Mouse (Mus musculus) liver, embryonic 16.5 days (tissue): ENCODE measurements around the gene Ufd1. TPM values are rescaled to one million over a fixed set of nuclear protein-coding genes. Genes with fewer than 3 reads are reported as not detected.

Experiments used
- ATAC-seq: fragments of 200-750 bp; cut with Nextera tagmentation; 2 replicates; pipeline ENCODE4 v1.8.0; 2017; ENCODE audit warnings: low read depth, mild to moderate bottlenecking, moderate number of reproducible peaks, moderate library complexity
- H3K27ac ChIP-seq: fragments of 300-500 bp; sonication (generic); 2 replicates; pipeline ENCODE4 v1.5.1; 2014; ENCODE audit warnings: mild to moderate bottlenecking, low read length
- H3K27me3 ChIP-seq: fragments of 300-500 bp; sonication (generic); 2 replicates; pipeline ENCODE4 v1.6.1; 2014; ENCODE audit warnings: low read depth, low read length, mixed read lengths; ENCODE audit not compliant: control insufficient read depth, insufficient read depth
- H3K36me3 ChIP-seq: fragments of 300-500 bp; sonication (generic); 2 replicates; pipeline ENCODE4 v1.6.1; 2014; ENCODE audit warnings: mild to moderate bottlenecking; ENCODE audit not compliant: control insufficient read depth, insufficient read depth
- H3K4me1 ChIP-seq: fragments of 300-500 bp; sonication (generic); 2 replicates; pipeline ENCODE4 v1.6.1; 2014; ENCODE audit warnings: low read depth, low read length, mixed read lengths; ENCODE audit not compliant: control insufficient read depth
- H3K4me2 ChIP-seq: fragments of 300-500 bp; sonication (generic); 2 replicates; pipeline ENCODE4 v1.6.1; 2014; ENCODE audit warnings: low read depth, low read length, mixed read lengths
- H3K4me3 ChIP-seq: fragments of 300-500 bp; sonication (generic); 2 replicates; pipeline ENCODE4 v1.5.1; 2014; ENCODE audit warnings: low read depth, mild to moderate bottlenecking, low read length
- H3K9ac ChIP-seq: fragments of 300-500 bp; sonication (generic); 2 replicates; pipeline ENCODE4 v1.6.1; 2014; ENCODE audit warnings: low read depth, low read length
- H3K9me3 ChIP-seq: fragments of 300-500 bp; sonication (generic); replicated peaks from 2 replicates; pipeline ENCODE4 v1.6.1; 2016; ENCODE audit warnings: low read length; ENCODE audit not compliant: control insufficient read depth
- WGBS: fragments of 180-500 bp; shearing (Covaris S2); extraction: QIAGEN DNeasy Blood & Tissue Kit; methylation state at CpG from one replicate; pipeline ENCODE4 v1.1.7; 2014; ENCODE audit not compliant: insufficient replicate concordance; 5-methylcytosine and 5-hydroxymethylcytosine counted together
- polyA plus RNA-seq: library from polyadenylated mRNA; unstranded; fragments of >200 nt; fragmentation: Nextera tagmentation; extraction: Ambion mirVana; gene quantifications from 2 replicates; pipeline ENCODE4 v1.2.1, GENCODE M21; 2015

Ufd1 gene
- polyA plus RNA-seq, result 37.0 and 38.2 TPM in 2 replicates

GRCm38 (mm10) chr16:18811468-18812384 lies at the start of gene Ufd1, which contains the start of gene Cdc45:
Gene Ufd1 (plus strand): TSS chr16:18811779.
Gene Cdc45 (minus strand): TSS chr16:18811987.
- Histone ChIP-seq H3K36me3 (peaks cover 38% of the 10 kb centered on the region), H3K4me3 (peak within 1 kb of the TSS; percentile 82)
- peak; percentile 94 for ATAC-seq

GRCm38 (mm10) chr16:18762960-18763359 lies 48.6 kb upstream of the Ufd1 start:
- H3K4me3 ChIP-seq, result no peak overlapping the region
- no peak overlapping the region for H3K27ac ChIP-seq
- H3K27me3 ChIP-seq, result no peaks in the 10 kb centered on the region
- H3K9me3 ChIP-seq, result no peaks in the 10 kb centered on the region
- WGBS, result 51% methylated on average over 3 of the region's 3 CpGs
- ATAC-seq, result no peak
- no peaks in the 10 kb centered on the region for H3K36me3 ChIP-seq
- no peak overlapping the region for H3K4me2 ChIP-seq
- H3K9ac ChIP-seq, result no peak overlapping the region
- no peaks in the 10 kb centered on the region for H3K4me1 ChIP-seq

More at GRCm38 (mm10) chr16:18811468-18812384, at the start of gene Ufd1, which contains the start of gene Cdc45:
- no peaks in the 10 kb centered on the region for H3K27me3 ChIP-seq
- H3K4me1 ChIP-seq, result peaks cover 12% of the 10 kb centered on the region
- under 1% methylated on average over 42 of the region's 42 CpGs for WGBS
- H3K4me2 ChIP-seq, result peak within 1 kb of the TSS; percentile 83
- H3K9me3 ChIP-seq, result no peaks in the 10 kb centered on the region
- H3K9ac ChIP-seq, result peak within 1 kb of the TSS; percentile 80
- peak within 1 kb of the TSS; percentile 84 for H3K27ac ChIP-seq

GRCm38 (mm10) chr16:18766390-18766789 lies 45.2 kb upstream of the Ufd1 start:
- no peak overlapping the region for H3K4me3 ChIP-seq
- 33% methylated on average over 4 of the region's 4 CpGs for WGBS
- H3K4me1 ChIP-seq, result no peaks in the 10 kb centered on the region
- ATAC-seq, result no peak
- no peaks in the 10 kb centered on the region for H3K9me3 ChIP-seq
- no peaks in the 10 kb centered on the region for H3K36me3 ChIP-seq
- H3K27ac ChIP-seq, result no peak overlapping the region
- no peaks in the 10 kb centered on the region for H3K27me3 ChIP-seq
- H3K9ac ChIP-seq, result no peak overlapping the region
- H3K4me2 ChIP-seq, result no peak overlapping the region

- no peaks in the 10 kb centered on the region for H3K9me3 ChIP-seq
- no peaks in the 10 kb centered on the region for H3K36me3 ChIP-seq
- H3K9ac ChIP-seq, result no peak overlapping the region
- ATAC-seq, result no peak
- no peaks in the 10 kb centered on the region for H3K4me1 ChIP-seq
- no peak overlapping the region for H3K4me2 ChIP-seq
- peaks cover 3% of the 10 kb centered on the region for H3K27me3 ChIP-seq
- H3K4me3 ChIP-seq, result no peak overlapping the region
- H3K27ac ChIP-seq, result no peak overlapping the region
- 59% methylated on average over 1 of the region's 1 CpGs for WGBS
Measured at GRCm38 (mm10) chr16:18769501-18769900, 42.1 kb upstream of the Ufd1 start.

- Histone ChIP-seq H3K27me3 (peaks cover 47% of the 10 kb centered on the region), H3K27ac (no peak overlapping the region), H3K36me3 (no peaks in the 10 kb centered on the region), H3K4me2 (no peak overlapping the region), H3K4me1 (no peaks in the 10 kb centered on the region; the same call in 1 of the 2 replicates), H3K9me3 (no peaks in the 10 kb centered on the region), H3K4me3 (no peak overlapping the region), H3K9ac (no peak overlapping the region)
- WGBS, result 30% methylated on average over 2 of the region's 2 CpGs
- ATAC-seq, result no peak; the same call in 1 of the 2 replicates
Measured at GRCm38 (mm10) chr16:18773936-18774335, 37.6 kb upstream of the Ufd1 start.

GRCm38 (mm10) chr16:18775621-18776555 lies 35.7 kb upstream of the Ufd1 start:
- WGBS, result 27% methylated on average over 18 of the region's 18 CpGs
- Histone ChIP-seq H3K4me1 (no peaks in the 10 kb centered on the region; the same call in 1 of the 2 replicates), H3K36me3 (no peaks in the 10 kb centered on the region), H3K9ac (no peak overlapping the region), H3K9me3 (no peaks in the 10 kb centered on the region), H3K27ac (no peak overlapping the region; the same call in 1 of the 2 replicates), H3K4me2 (peak overlapping the region; percentile 24; the same call in 1 of the 2 replicates), H3K4me3 (peak overlapping the region; percentile 3; the same call in 1 of the 2 replicates), H3K27me3 (peaks cover 48% of the 10 kb centered on the region)
- no peak; the same call in 1 of the 2 replicates for ATAC-seq

- Histone ChIP-seq H3K4me1 (no peaks in the 10 kb centered on the region; the same call in 1 of the 2 replicates), H3K9ac (peak within 1 kb of the TSS; percentile 16), H3K4me2 (peak within 1 kb of the TSS; percentile 39), H3K27me3 (peaks cover 48% of the 10 kb centered on the region), H3K9me3 (no peaks in the 10 kb centered on the region), H3K4me3 (peak within 1 kb of the TSS; percentile 40), H3K27ac (no peak within 1 kb of the TSS; the same call in 1 of the 2 replicates), H3K36me3 (peaks cover under 1% of the 10 kb centered on the region; the same call in 1 of the 2 replicates)
- peak; percentile 70 for ATAC-seq
- WGBS, result 5% methylated on average over 19 of the region's 19 CpGs
Measured at GRCm38 (mm10) chr16:18776556-18777100, 35.0 kb upstream of the Ufd1 start, which contains the start of gene Cldn5. Gene Cldn5 (plus strand): TSS chr16:18776847.
